Mouse (Mus musculus): ENCODE results near the gene Mrps18b. TPM values are rescaled to one million over a fixed set of nuclear protein-coding genes. Genes with fewer than 3 reads are reported as not detected.

Gene Mrps18b
- polyA plus RNA-seq, 1 experiment, result 69.7 TPM

GRCm38 (mm10) chr17:35870884-35871696, 45.1 kb downstream of the Mrps18b start:
- Histone ChIP-seq H3K4me1 (replicated peaks; ENCODE audit: control insufficient read depth, insufficient read depth, low read length) (peaks cover 34% of the 10 kb centered on the region), H3K27ac (ENCODE audit: control insufficient read depth, insufficient read depth, low read length) (peak overlapping the region; percentile 88), H3K27me3 (ENCODE audit: control insufficient read depth, insufficient read depth, low read length) (no peaks in the 10 kb centered on the region), H3K36me3 (ENCODE audit: control insufficient read depth, insufficient read depth, low read length) (peaks cover 18% of the 10 kb centered on the region), H3K4me3 (ENCODE audit: control insufficient read depth, insufficient read depth, low read length) (peak overlapping the region; percentile 96)
- TF ChIP-seq POLR2A (IDR thresholded peaks at IDR 0.05; ENCODE audit: control insufficient read depth, extremely low read depth, insufficient read depth, low read length, poor library complexity) (no peak), CTCF (IDR thresholded peaks at IDR 0.05; ENCODE audit: borderline replicate concordance, control insufficient read depth, extremely low read depth, insufficient read depth, low read length, poor library complexity) (no peak)
- peak; percentile 49 for DNase-seq
- 38% methylated on average over 8 of the region's 8 CpGs for WGBS

- WGBS, result 3% methylated on average over 9 of the region's 9 CpGs
- Histone ChIP-seq H3K4me3 (ENCODE audit: control insufficient read depth, insufficient read depth, low read length) (peak overlapping the region; percentile 96), H3K27ac (ENCODE audit: control insufficient read depth, insufficient read depth, low read length) (peak overlapping the region; percentile 88), H3K4me1 (replicated peaks; ENCODE audit: control insufficient read depth, insufficient read depth, low read length) (peaks cover 39% of the 10 kb centered on the region), H3K36me3 (ENCODE audit: control insufficient read depth, insufficient read depth, low read length) (peaks cover 14% of the 10 kb centered on the region), H3K27me3 (ENCODE audit: control insufficient read depth, insufficient read depth, low read length) (no peaks in the 10 kb centered on the region)
- TF ChIP-seq CTCF (IDR thresholded peaks at IDR 0.05; ENCODE audit: borderline replicate concordance, control insufficient read depth, extremely low read depth, insufficient read depth, low read length, poor library complexity), result no peak; the same call in 1 of the 2 replicates
- no peak for TF ChIP-seq POLR2A (IDR thresholded peaks at IDR 0.05; ENCODE audit: control insufficient read depth, extremely low read depth, insufficient read depth, low read length, poor library complexity)
- DNase-seq, result peak; percentile 85
These were observed 45.9 kb downstream of the Mrps18b start for GRCm38 (mm10) chr17:35870151-35870883.

DNA sequence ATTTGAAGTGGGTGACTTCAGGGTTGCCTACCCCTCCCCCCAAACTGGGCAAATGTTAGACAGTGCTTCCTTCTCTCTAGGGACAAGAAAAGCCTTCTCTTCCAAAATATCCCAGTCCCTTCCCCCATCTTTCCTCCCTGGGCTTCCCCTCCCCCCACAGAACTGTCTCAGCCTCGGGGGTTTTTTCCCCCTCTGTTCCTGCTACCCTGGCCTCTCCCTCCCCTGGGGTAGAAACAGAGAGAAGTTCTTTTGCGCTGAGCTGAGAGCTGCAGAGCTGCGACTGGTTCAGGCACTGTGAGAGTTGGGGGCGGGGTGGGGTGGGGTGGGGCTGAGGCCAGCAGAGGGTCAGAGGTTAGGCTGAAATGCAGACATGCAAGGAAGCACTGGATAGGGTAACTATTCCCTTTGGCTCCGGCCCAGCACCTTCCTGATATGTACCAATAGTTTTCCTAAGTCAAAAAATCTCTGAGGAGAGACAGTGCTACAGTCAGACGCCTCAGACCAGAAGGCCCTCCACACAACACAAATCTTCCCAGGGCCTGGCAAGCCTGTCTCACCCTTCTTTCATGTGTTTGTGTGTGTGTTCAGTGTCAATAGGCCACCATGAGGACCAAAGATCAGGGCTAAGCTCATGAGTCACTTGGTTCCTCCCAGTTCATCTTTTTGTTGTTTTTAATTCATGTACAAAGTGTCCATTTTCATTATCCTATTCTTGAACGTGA, 46.7 kb downstream of the Mrps18b start:
- Histone ChIP-seq H3K27ac (ENCODE audit: control insufficient read depth, insufficient read depth, low read length) (peak overlapping the region; percentile 88), H3K4me1 (replicated peaks; ENCODE audit: control insufficient read depth, insufficient read depth, low read length) (peaks cover 46% of the 10 kb centered on the region), H3K4me3 (ENCODE audit: control insufficient read depth, insufficient read depth, low read length) (peak overlapping the region; percentile 96), H3K36me3 (ENCODE audit: control insufficient read depth, insufficient read depth, low read length) (peaks cover 6% of the 10 kb centered on the region), H3K27me3 (ENCODE audit: control insufficient read depth, insufficient read depth, low read length) (no peaks in the 10 kb centered on the region)
- under 1% methylated on average over 7 of the region's 7 CpGs for WGBS
- 0 out of 2 replicates have a peak, but pooled peaks have one; percentile 38 for TF ChIP-seq POLR2A (IDR thresholded peaks at IDR 0.05; ENCODE audit: control insufficient read depth, extremely low read depth, insufficient read depth, low read length, poor library complexity)
- no peak for TF ChIP-seq CTCF (IDR thresholded peaks at IDR 0.05; ENCODE audit: borderline replicate concordance, control insufficient read depth, extremely low read depth, insufficient read depth, low read length, poor library complexity)
- DNase-seq, result peak; percentile 47

- DNase-seq, result no peak
- peak overlapping the region; percentile 88 for H3K27ac ChIP-seq (ENCODE audit: control insufficient read depth, insufficient read depth, low read length)
- H3K4me3 ChIP-seq (ENCODE audit: control insufficient read depth, insufficient read depth, low read length), result peak overlapping the region; percentile 96
- peaks cover 46% of the 10 kb centered on the region for H3K4me1 ChIP-seq (replicated peaks; ENCODE audit: control insufficient read depth, insufficient read depth, low read length)
- 1% methylated on average over 7 of the region's 7 CpGs for WGBS
- peaks cover under 1% of the 10 kb centered on the region; the same call in 1 of the 2 replicates for H3K36me3 ChIP-seq (ENCODE audit: control insufficient read depth, insufficient read depth, low read length)
- no peaks in the 10 kb centered on the region for H3K27me3 ChIP-seq (ENCODE audit: control insufficient read depth, insufficient read depth, low read length)
- TF ChIP-seq POLR2A (IDR thresholded peaks at IDR 0.05; ENCODE audit: control insufficient read depth, extremely low read depth, insufficient read depth, low read length, poor library complexity) (no peak), CTCF (IDR thresholded peaks at IDR 0.05; ENCODE audit: borderline replicate concordance, control insufficient read depth, extremely low read depth, insufficient read depth, low read length, poor library complexity) (no peak)
These were observed 47.2 kb downstream of the Mrps18b start for GRCm38 (mm10) chr17:35868961-35869345.

- WGBS, result 4% methylated on average over 17 of the region's 17 CpGs
- Histone ChIP-seq H3K27ac (ENCODE audit: control insufficient read depth, insufficient read depth, low read length) (peak overlapping the region; percentile 88), H3K4me3 (ENCODE audit: control insufficient read depth, insufficient read depth, low read length) (peak overlapping the region; percentile 96), H3K36me3 (ENCODE audit: control insufficient read depth, insufficient read depth, low read length) (no peaks in the 10 kb centered on the region), H3K4me1 (replicated peaks; ENCODE audit: control insufficient read depth, insufficient read depth, low read length) (peaks cover 42% of the 10 kb centered on the region), H3K27me3 (ENCODE audit: control insufficient read depth, insufficient read depth, low read length) (no peaks in the 10 kb centered on the region)
- peak; percentile 29; the same call in 1 of the 2 replicates for TF ChIP-seq POLR2A (IDR thresholded peaks at IDR 0.05; ENCODE audit: control insufficient read depth, extremely low read depth, insufficient read depth, low read length, poor library complexity)
- TF ChIP-seq CTCF (IDR thresholded peaks at IDR 0.05; ENCODE audit: borderline replicate concordance, control insufficient read depth, extremely low read depth, insufficient read depth, low read length, poor library complexity), result no peak
- DNase-seq, result peak; percentile 69
These were observed 47.9 kb downstream of the Mrps18b start for GRCm38 (mm10) chr17:35868165-35868820.
